Mouse (Mus musculus): ENCODE measurements around the gene Ccm2. TPM values are rescaled to one million over a fixed set of nuclear protein-coding genes. Genes with fewer than 3 reads are reported as not detected.

Ccm2 gene
- polyA plus RNA-seq, 1 experiment from 2014 or later: 93.7 TPM

DNA sequence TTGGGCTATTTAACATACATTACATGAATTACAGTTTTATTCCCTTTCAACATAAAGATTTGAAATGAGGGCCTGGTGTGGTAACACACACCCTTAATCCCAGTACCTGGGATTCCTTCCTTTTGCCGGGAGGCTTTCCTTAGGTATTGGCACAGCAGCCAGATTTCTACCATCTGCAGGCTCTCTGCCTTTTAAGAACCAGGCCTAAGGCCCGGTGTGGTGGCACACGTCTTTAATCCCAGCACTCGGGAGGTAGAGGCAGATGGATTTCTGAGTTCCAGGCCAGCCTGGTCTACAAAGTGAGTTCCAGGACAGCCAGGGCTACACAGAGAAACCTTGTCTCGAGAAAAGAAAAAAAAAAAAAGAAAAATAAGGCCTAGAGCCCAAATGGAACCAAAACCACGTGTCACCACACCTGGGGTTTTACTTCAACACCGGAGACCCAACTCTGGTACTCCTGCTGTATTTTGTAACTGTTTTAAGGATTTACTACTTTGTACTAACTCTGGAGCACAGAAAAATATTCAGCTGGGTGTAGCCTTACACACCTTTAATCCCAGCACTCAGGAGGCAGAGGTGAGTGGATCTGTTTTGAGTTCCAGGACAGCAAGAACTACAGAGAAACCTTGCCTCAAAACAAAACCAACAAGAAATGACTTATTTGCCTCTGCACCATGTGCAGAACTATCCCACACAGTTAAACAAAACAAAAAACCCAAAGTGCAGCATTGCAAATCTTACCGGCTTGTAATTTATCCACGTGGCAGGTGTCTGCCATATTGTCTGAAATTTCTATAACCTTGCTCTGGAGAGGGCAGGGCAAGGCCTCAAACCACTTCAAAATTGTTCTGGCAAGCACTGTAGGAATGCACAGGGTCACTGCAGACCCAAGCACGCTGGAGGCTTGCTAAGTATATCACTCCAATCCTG lies 19.2 kb upstream of the Ccm2 start:
- Histone ChIP-seq H3K27ac (replicated peaks; ENCODE audit: low read depth, low read length) (peak overlapping the region; percentile 91), H3K9ac (ENCODE audit: low read depth, low read length) (peak overlapping the region; percentile 86), H3K36me3 (ENCODE audit: control insufficient read depth, insufficient read depth, low read length) (peaks cover 33% of the 10 kb centered on the region), H3K27me3 (replicated peaks; ENCODE audit: control insufficient read depth, insufficient read depth, low read length) (no peaks in the 10 kb centered on the region), H3K4me2 (ENCODE audit: low read depth, low read length) (peak overlapping the region; percentile 81), H3K9me3 (ENCODE audit: control insufficient read depth, low read length) (no peaks in the 10 kb centered on the region), H3K4me1 (ENCODE audit: control insufficient read depth, insufficient read depth, low read length) (peaks cover 6% of the 10 kb centered on the region; the same call in 1 of the 2 replicates), H3K4me3 (ENCODE audit: low read depth, low read length) (peak overlapping the region; percentile 69)
- DNase-seq (ENCODE audit: low spot score) (no peak), ATAC-seq (ENCODE audit: low read depth) (0 out of 2 replicates have a peak, but pooled peaks have one; percentile 23)
- 13% methylated on average over 10 of the region's 10 CpGs for WGBS

DNA sequence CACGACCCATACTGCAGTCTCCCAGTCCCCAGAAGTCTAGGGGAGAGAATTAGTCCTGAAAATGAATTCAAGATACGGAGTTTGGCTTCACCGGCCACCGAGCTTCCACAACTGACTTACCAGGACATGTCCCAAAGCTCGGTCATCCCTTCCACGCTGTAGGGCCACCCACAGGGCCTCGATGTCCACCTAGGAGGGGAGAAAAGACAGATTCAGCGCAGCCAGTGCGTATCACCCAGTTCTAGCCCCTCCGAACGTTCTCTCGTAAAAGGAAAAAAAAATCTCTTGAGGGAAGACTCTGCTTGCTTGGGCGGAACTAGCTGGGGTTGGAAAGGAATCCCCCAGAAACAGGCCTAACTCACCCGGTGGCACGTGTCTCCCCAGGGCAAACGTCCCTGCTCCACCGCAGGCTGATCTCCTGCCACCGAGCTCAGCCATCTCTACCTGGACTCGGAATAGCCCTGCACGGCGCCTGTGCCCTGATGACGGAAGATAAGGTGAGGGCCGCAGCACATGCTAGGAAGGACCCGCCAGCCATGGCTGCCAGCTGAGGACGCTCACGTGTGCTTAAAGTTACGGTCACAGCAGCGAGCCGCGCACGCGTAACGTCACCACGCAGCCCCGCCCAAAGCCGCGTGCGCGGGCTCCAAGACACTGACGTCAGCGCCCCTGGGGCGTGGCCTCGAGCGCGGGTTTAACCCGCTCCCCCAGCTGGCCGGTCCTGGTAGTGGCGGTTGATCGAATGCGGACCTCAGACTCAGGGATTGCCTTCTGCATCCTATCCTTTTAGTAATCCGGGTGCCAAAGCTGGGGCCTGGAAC lies 18.3 kb upstream of the Ccm2 start:
- DNase-seq (ENCODE audit: low spot score): peak; percentile 99
- no peaks in the 10 kb centered on the region for H3K9me3 ChIP-seq (ENCODE audit: control insufficient read depth, low read length)
- H3K9ac ChIP-seq (ENCODE audit: low read depth, low read length): peak overlapping the region; percentile 86
- no peaks in the 10 kb centered on the region for H3K27me3 ChIP-seq (replicated peaks; ENCODE audit: control insufficient read depth, insufficient read depth, low read length)
- H3K4me2 ChIP-seq (ENCODE audit: low read depth, low read length): peak overlapping the region; percentile 81
- H3K36me3 ChIP-seq (ENCODE audit: control insufficient read depth, insufficient read depth, low read length): peaks cover 33% of the 10 kb centered on the region
- ATAC-seq (ENCODE audit: low read depth): peak; percentile 96
- WGBS: under 1% methylated on average over 50 of the region's 51 CpGs
- H3K27ac ChIP-seq (replicated peaks; ENCODE audit: low read depth, low read length): peak overlapping the region; percentile 91
- peaks cover 6% of the 10 kb centered on the region; the same call in 1 of the 2 replicates for H3K4me1 ChIP-seq (ENCODE audit: control insufficient read depth, insufficient read depth, low read length)
- H3K4me3 ChIP-seq (ENCODE audit: low read depth, low read length): peak overlapping the region; percentile 69

DNA sequence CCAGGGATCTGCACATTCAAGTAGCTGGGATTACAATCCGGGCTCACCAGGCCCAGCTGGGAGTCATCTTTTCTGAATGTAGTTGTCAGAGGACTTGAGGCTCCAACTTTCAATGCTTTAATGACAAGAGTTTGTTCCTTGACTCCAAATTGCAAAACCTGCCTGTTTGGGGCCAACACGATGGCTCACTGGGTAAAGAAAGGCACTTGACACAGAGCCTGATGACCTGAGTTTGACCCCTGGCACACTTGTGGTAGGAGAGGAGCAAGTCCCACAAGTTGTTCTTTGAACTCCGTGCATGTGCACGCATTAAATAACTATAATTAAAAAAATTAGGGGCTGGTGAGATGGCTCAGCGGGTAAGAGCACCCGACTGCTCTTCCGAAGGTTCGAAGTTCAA lies 16.7 kb upstream of the Ccm2 start:
- H3K4me1 ChIP-seq (ENCODE audit: control insufficient read depth, insufficient read depth, low read length): peaks cover 6% of the 10 kb centered on the region; the same call in 1 of the 2 replicates
- H3K36me3 ChIP-seq (ENCODE audit: control insufficient read depth, insufficient read depth, low read length): peaks cover 17% of the 10 kb centered on the region
- H3K27me3 ChIP-seq (replicated peaks; ENCODE audit: control insufficient read depth, insufficient read depth, low read length): no peaks in the 10 kb centered on the region
- no peaks in the 10 kb centered on the region for H3K9me3 ChIP-seq (ENCODE audit: control insufficient read depth, low read length)
- H3K4me2 ChIP-seq (ENCODE audit: low read depth, low read length): no peak overlapping the region
- no peak overlapping the region for H3K4me3 ChIP-seq (ENCODE audit: low read depth, low read length)
- DNase-seq (ENCODE audit: low spot score): no peak
- no peak for ATAC-seq (ENCODE audit: low read depth)
- 84% methylated on average over 8 of the region's 8 CpGs for WGBS
- H3K9ac ChIP-seq (ENCODE audit: low read depth, low read length): no peak overlapping the region
- no peak overlapping the region for H3K27ac ChIP-seq (replicated peaks; ENCODE audit: low read depth, low read length)

GRCm38 (mm10) chr11:6530746-6531145 lies 15.9 kb upstream of the Ccm2 start:
- no peak overlapping the region for H3K27ac ChIP-seq (replicated peaks; ENCODE audit: low read depth, low read length)
- H3K27me3 ChIP-seq (replicated peaks; ENCODE audit: control insufficient read depth, insufficient read depth, low read length): no peaks in the 10 kb centered on the region
- no peak overlapping the region for H3K4me3 ChIP-seq (ENCODE audit: low read depth, low read length)
- WGBS: 84% methylated on average over 3 of the region's 3 CpGs
- no peak overlapping the region for H3K4me2 ChIP-seq (ENCODE audit: low read depth, low read length)
- H3K36me3 ChIP-seq (ENCODE audit: control insufficient read depth, insufficient read depth, low read length): peaks cover 9% of the 10 kb centered on the region
- H3K9me3 ChIP-seq (ENCODE audit: control insufficient read depth, low read length): no peaks in the 10 kb centered on the region
- peaks cover 6% of the 10 kb centered on the region; the same call in 1 of the 2 replicates for H3K4me1 ChIP-seq (ENCODE audit: control insufficient read depth, insufficient read depth, low read length)
- DNase-seq (ENCODE audit: low spot score) (no peak), ATAC-seq (ENCODE audit: low read depth) (no peak)
- no peak overlapping the region for H3K9ac ChIP-seq (ENCODE audit: low read depth, low read length)

- no peak for ATAC-seq (ENCODE audit: low read depth)
- no peak for DNase-seq (ENCODE audit: low spot score)
- Histone ChIP-seq H3K27ac (replicated peaks; ENCODE audit: low read depth, low read length) (no peak overlapping the region), H3K9me3 (ENCODE audit: control insufficient read depth, low read length) (no peaks in the 10 kb centered on the region), H3K36me3 (ENCODE audit: control insufficient read depth, insufficient read depth, low read length) (no peaks in the 10 kb centered on the region), H3K4me2 (ENCODE audit: low read depth, low read length) (no peak overlapping the region), H3K27me3 (replicated peaks; ENCODE audit: control insufficient read depth, insufficient read depth, low read length) (no peaks in the 10 kb centered on the region), H3K4me3 (ENCODE audit: low read depth, low read length) (no peak overlapping the region), H3K4me1 (ENCODE audit: control insufficient read depth, insufficient read depth, low read length) (peaks cover 8% of the 10 kb centered on the region), H3K9ac (ENCODE audit: low read depth, low read length) (no peak overlapping the region)
- WGBS: 67% methylated on average over 3 of the region's 3 CpGs
Observed at GRCm38 (mm10) chr11:6544683-6545082, 2.0 kb upstream of the Ccm2 start.

DNA sequence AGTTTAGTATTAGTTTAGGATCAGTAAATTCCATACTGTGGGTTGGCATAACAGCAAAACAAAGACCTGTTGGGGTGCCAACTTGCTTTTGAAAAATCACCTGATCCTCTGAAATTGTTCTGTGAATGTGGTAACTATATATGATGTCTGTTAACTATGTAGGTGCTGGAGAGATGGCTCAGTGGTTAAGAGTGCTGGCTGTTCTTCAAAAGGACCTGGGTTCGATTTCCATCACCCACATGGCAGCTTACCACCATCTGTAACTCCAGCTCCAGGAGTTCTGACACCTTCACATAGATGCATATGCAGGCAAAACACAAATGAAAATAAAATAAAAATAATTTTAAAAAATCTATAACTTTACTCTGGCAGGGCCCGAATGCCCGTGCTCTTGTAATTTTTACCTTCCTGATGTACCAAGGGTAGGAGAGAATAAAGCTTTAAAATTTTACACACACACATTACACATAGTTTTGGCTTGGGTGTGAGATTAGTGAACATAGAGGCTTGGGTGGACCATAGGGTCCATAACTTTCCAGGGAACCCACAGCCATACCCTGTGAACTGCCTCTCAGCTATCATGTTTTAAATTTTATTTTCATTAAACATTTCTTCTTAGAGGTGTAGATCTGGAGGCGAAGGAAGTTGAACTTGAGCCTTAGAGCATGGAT lies 1.4 kb upstream of the Ccm2 start:
- Histone ChIP-seq H3K27me3 (replicated peaks; ENCODE audit: control insufficient read depth, insufficient read depth, low read length) (no peaks in the 10 kb centered on the region), H3K27ac (replicated peaks; ENCODE audit: low read depth, low read length) (peak overlapping the region; percentile 98; the same call in 1 of the 2 replicates), H3K4me2 (ENCODE audit: low read depth, low read length) (0 out of 2 replicates have a peak overlapping the region, but pooled peaks have one; percentile 82), H3K9ac (ENCODE audit: low read depth, low read length) (no peak overlapping the region), H3K4me1 (ENCODE audit: control insufficient read depth, insufficient read depth, low read length) (peaks cover 8% of the 10 kb centered on the region), H3K36me3 (ENCODE audit: control insufficient read depth, insufficient read depth, low read length) (no peaks in the 10 kb centered on the region), H3K4me3 (ENCODE audit: low read depth, low read length) (no peak overlapping the region), H3K9me3 (ENCODE audit: control insufficient read depth, low read length) (no peaks in the 10 kb centered on the region)
- 94% methylated on average over 4 of the region's 4 CpGs for WGBS
- ATAC-seq (ENCODE audit: low read depth) (no peak), DNase-seq (ENCODE audit: low spot score) (no peak)

- 32% methylated on average over 3 of the region's 3 CpGs for WGBS
- no peaks in the 10 kb centered on the region for H3K27me3 ChIP-seq (replicated peaks; ENCODE audit: control insufficient read depth, insufficient read depth, low read length)
- peak overlapping the region; percentile 90 for H3K9ac ChIP-seq (ENCODE audit: low read depth, low read length)
- peaks cover 8% of the 10 kb centered on the region for H3K4me1 ChIP-seq (ENCODE audit: control insufficient read depth, insufficient read depth, low read length)
- H3K4me3 ChIP-seq (ENCODE audit: low read depth, low read length): peak overlapping the region; percentile 79
- H3K27ac ChIP-seq (replicated peaks; ENCODE audit: low read depth, low read length): peak overlapping the region; percentile 98
- peak overlapping the region; percentile 82 for H3K4me2 ChIP-seq (ENCODE audit: low read depth, low read length)
- DNase-seq (ENCODE audit: low spot score) (no peak), ATAC-seq (ENCODE audit: low read depth) (peak; percentile 15)
- no peaks in the 10 kb centered on the region for H3K9me3 ChIP-seq (ENCODE audit: control insufficient read depth, low read length)
- H3K36me3 ChIP-seq (ENCODE audit: control insufficient read depth, insufficient read depth, low read length): no peaks in the 10 kb centered on the region
Observed at GRCm38 (mm10) chr11:6545857-6546192, 862 bp upstream of the Ccm2 start.

DNA sequence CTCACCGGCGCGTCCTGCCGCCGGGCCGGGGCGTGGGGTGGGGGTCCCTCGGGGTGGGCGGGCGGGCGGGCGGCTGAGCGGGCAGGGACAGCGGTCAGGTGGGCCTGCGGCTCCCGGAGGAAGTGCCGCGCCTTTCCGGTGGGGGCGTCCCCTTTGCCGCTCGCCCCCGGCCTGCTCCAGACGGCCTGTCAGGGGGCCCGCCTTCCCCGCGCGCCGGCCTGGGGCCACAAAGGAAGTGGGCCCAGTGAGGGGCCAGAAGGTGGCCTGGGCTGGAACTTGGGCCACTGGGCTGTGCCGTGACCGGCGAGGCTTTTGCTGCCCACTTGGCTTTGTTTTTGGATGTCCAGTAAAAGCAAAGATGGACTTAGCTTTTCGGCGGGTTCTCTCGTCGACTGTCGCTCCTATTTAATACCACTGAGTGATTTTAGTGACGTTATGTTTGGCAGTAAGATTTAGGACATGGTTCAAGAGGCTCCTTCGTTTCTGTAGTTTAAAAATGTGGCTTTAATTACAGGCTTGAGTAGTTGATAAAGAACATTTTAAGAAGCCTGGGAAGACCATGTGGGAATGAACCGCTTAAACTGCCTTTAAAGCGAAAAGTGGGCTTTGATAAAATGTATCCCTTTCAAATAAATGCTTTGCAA lies 472 bp downstream of the Ccm2 start:
- H3K9me3 ChIP-seq (ENCODE audit: control insufficient read depth, low read length): no peaks in the 10 kb centered on the region
- H3K36me3 ChIP-seq (ENCODE audit: control insufficient read depth, insufficient read depth, low read length): 0 out of 2 replicates have a peak, but pooled peaks cover 5% of the 10 kb centered on the region
- peaks cover 8% of the 10 kb centered on the region for H3K4me1 ChIP-seq (ENCODE audit: control insufficient read depth, insufficient read depth, low read length)
- peak overlapping the region; percentile 90 for H3K9ac ChIP-seq (ENCODE audit: low read depth, low read length)
- H3K27me3 ChIP-seq (replicated peaks; ENCODE audit: control insufficient read depth, insufficient read depth, low read length): no peaks in the 10 kb centered on the region
- peak overlapping the region; percentile 79 for H3K4me3 ChIP-seq (ENCODE audit: low read depth, low read length)
- under 1% methylated on average over 15 of the region's 41 CpGs for WGBS
- peak; percentile 60 for ATAC-seq (ENCODE audit: low read depth)
- H3K4me2 ChIP-seq (ENCODE audit: low read depth, low read length): peak overlapping the region; percentile 82
- DNase-seq (ENCODE audit: low spot score): peak; percentile 75
- peak overlapping the region; percentile 98 for H3K27ac ChIP-seq (replicated peaks; ENCODE audit: low read depth, low read length)
